Mouse (Mus musculus) stomach, embryonic 15.5 days (tissue): Measurements from ENCODE around the gene Wdr59. TPM values are rescaled to one million over a fixed set of nuclear protein-coding genes. Genes with fewer than 3 reads are reported as not detected.

ENCODE experiments used
- ATAC-seq: fragments of 200-750 bp; cut with Nextera tagmentation; 2 replicates; pipeline ENCODE4 v1.8.0; 2017; ENCODE audit warnings: low read depth, moderate number of reproducible peaks, moderate TSS enrichment; ENCODE audit not compliant: insufficient read depth, low FRiP score
- H3K27ac ChIP-seq: fragments of 300-500 bp; sonication (generic); 2 replicates; pipeline ENCODE4 v1.5.1; 2015; ENCODE audit warnings: mild to moderate bottlenecking, inconsistent platforms
- H3K27me3 ChIP-seq: fragments of 300-500 bp; sonication (generic); replicated peaks from 2 replicates; pipeline ENCODE4 v1.6.1; 2015; ENCODE audit warnings: inconsistent platforms
- H3K36me3 ChIP-seq: fragments of 300-500 bp; sonication (generic); 2 replicates; pipeline ENCODE4 v1.6.1; 2015; ENCODE audit warnings: inconsistent platforms
- H3K4me1 ChIP-seq: fragments of 300-500 bp; sonication (generic); 2 replicates; pipeline ENCODE4 v1.6.1; 2015; ENCODE audit warnings: inconsistent platforms
- H3K4me2 ChIP-seq: fragments of 300-500 bp; sonication (generic); 2 replicates; pipeline ENCODE4 v1.6.1; 2015; ENCODE audit warnings: mild to moderate bottlenecking, inconsistent platforms
- H3K4me3 ChIP-seq: fragments of 300-500 bp; sonication (generic); replicated peaks from 2 replicates; pipeline ENCODE4 v1.5.1; 2015; ENCODE audit warnings: inconsistent platforms
- H3K9ac ChIP-seq: fragments of 300-500 bp; sonication (generic); 2 replicates; pipeline ENCODE4 v1.6.1; 2015; ENCODE audit warnings: inconsistent platforms
- H3K9me3 ChIP-seq: fragments of 300-500 bp; sonication (generic); 2 replicates; pipeline ENCODE4 v1.6.1; 2016; ENCODE audit warnings: inconsistent platforms
- WGBS: fragments of 180-500 bp; shearing (Covaris S2); methylation state at CpG from one replicate; pipeline ENCODE4 v1.1.7; 2015; 5-methylcytosine and 5-hydroxymethylcytosine counted together
- polyA plus RNA-seq: library from polyadenylated mRNA; unstranded; fragments of >200 nt; fragmentation: Nextera tagmentation; extraction: Ambion mirVana; gene quantifications from 2 replicates; pipeline ENCODE4 v1.2.1, GENCODE M21; 2015

Gene Wdr59
- polyA plus RNA-seq: 5.5 and 5.8 TPM in 2 replicates

- WGBS: under 1% methylated on average over 34 of the region's 34 CpGs
- H3K4me1 ChIP-seq: no peaks in the 10 kb centered on the region; the same call in 1 of the 2 replicates
- H3K27me3 ChIP-seq: no peaks in the 10 kb centered on the region
- ATAC-seq: peak; percentile 100
- no peaks in the 10 kb centered on the region for H3K9me3 ChIP-seq
- H3K4me2 ChIP-seq: peak within 1 kb of the TSS; percentile 74
- H3K27ac ChIP-seq: no peak within 1 kb of the TSS
- H3K36me3 ChIP-seq: no peaks in the 10 kb centered on the region
- H3K4me3 ChIP-seq: peak within 1 kb of the TSS; percentile 78
- H3K9ac ChIP-seq: peak within 1 kb of the TSS; percentile 34; the same call in 1 of the 2 replicates
These were observed at the start of gene Wdr59 for GRCm38 (mm10) chr8:111521713-111522429. Gene Wdr59, minus strand, starts transcription at chr8:111522092.

GRCm38 (mm10) chr8:111571661-111572060, 49.8 kb upstream of the Wdr59 start:
- 84% methylated on average over 10 of the region's 10 CpGs for WGBS
- H3K27ac ChIP-seq: no peak overlapping the region
- H3K4me1 ChIP-seq: peaks cover 22% of the 10 kb centered on the region; the same call in 1 of the 2 replicates
- no peaks in the 10 kb centered on the region for H3K27me3 ChIP-seq
- ATAC-seq: no peak
- no peak overlapping the region for H3K4me2 ChIP-seq
- no peak overlapping the region for H3K4me3 ChIP-seq
- H3K36me3 ChIP-seq: no peaks in the 10 kb centered on the region
- H3K9me3 ChIP-seq: no peaks in the 10 kb centered on the region
- H3K9ac ChIP-seq: no peak overlapping the region

- ATAC-seq: no peak
- Histone ChIP-seq H3K4me3 (no peak overlapping the region), H3K36me3 (no peaks in the 10 kb centered on the region), H3K4me1 (peaks cover 30% of the 10 kb centered on the region; the same call in 1 of the 2 replicates), H3K9ac (no peak overlapping the region), H3K27me3 (no peaks in the 10 kb centered on the region), H3K27ac (no peak overlapping the region), H3K9me3 (no peaks in the 10 kb centered on the region), H3K4me2 (no peak overlapping the region)
- 64% methylated on average over 2 of the region's 2 CpGs for WGBS
These were observed 48.5 kb upstream of the Wdr59 start for GRCm38 (mm10) chr8:111570432-111570831.

- ATAC-seq: no peak
- H3K4me2 ChIP-seq: no peak overlapping the region
- H3K9me3 ChIP-seq: no peaks in the 10 kb centered on the region
- no peaks in the 10 kb centered on the region for H3K36me3 ChIP-seq
- no peak overlapping the region for H3K4me3 ChIP-seq
- 80% methylated on average over 4 of the region's 4 CpGs for WGBS
- no peaks in the 10 kb centered on the region for H3K27me3 ChIP-seq
- peaks cover 30% of the 10 kb centered on the region; the same call in 1 of the 2 replicates for H3K4me1 ChIP-seq
- no peak overlapping the region for H3K9ac ChIP-seq
- H3K27ac ChIP-seq: no peak overlapping the region
These were observed 48.0 kb upstream of the Wdr59 start for GRCm38 (mm10) chr8:111569926-111570325.

- H3K36me3 ChIP-seq: no peaks in the 10 kb centered on the region
- H3K9me3 ChIP-seq: no peaks in the 10 kb centered on the region
- no peak overlapping the region for H3K27ac ChIP-seq
- WGBS: 58% methylated on average over 3 of the region's 3 CpGs
- ATAC-seq: no peak
- H3K4me2 ChIP-seq: no peak overlapping the region
- no peak overlapping the region for H3K4me3 ChIP-seq
- H3K4me1 ChIP-seq: peaks cover 28% of the 10 kb centered on the region; the same call in 1 of the 2 replicates
- H3K27me3 ChIP-seq: no peaks in the 10 kb centered on the region
- no peak overlapping the region for H3K9ac ChIP-seq
These were observed 46.1 kb upstream of the Wdr59 start for GRCm38 (mm10) chr8:111568029-111568428.

- Histone ChIP-seq H3K27me3 (no peaks in the 10 kb centered on the region), H3K4me1 (peaks cover 24% of the 10 kb centered on the region; the same call in 1 of the 2 replicates), H3K9me3 (no peaks in the 10 kb centered on the region), H3K36me3 (no peaks in the 10 kb centered on the region), H3K27ac (no peak overlapping the region), H3K9ac (no peak overlapping the region), H3K4me2 (no peak overlapping the region), H3K4me3 (no peak overlapping the region)
- ATAC-seq: no peak
- WGBS: 48% methylated on average over 3 of the region's 3 CpGs
These were observed 45.7 kb upstream of the Wdr59 start for GRCm38 (mm10) chr8:111567571-111567970.

GRCm38 (mm10) chr8:111566326-111566725, 44.4 kb upstream of the Wdr59 start:
- Histone ChIP-seq H3K9me3 (no peaks in the 10 kb centered on the region), H3K4me3 (no peak overlapping the region), H3K36me3 (no peaks in the 10 kb centered on the region), H3K4me1 (peaks cover 15% of the 10 kb centered on the region; the same call in 1 of the 2 replicates), H3K27me3 (no peaks in the 10 kb centered on the region), H3K9ac (no peak overlapping the region), H3K27ac (peak overlapping the region; percentile 21; the same call in 1 of the 2 replicates), H3K4me2 (no peak overlapping the region)
- ATAC-seq: no peak
- WGBS: 49% methylated on average over 9 of the region's 9 CpGs

GRCm38 (mm10) chr8:111565784-111566191, 43.9 kb upstream of the Wdr59 start:
- no peak overlapping the region for H3K4me2 ChIP-seq
- no peak overlapping the region for H3K9ac ChIP-seq
- no peaks in the 10 kb centered on the region for H3K36me3 ChIP-seq
- no peaks in the 10 kb centered on the region for H3K9me3 ChIP-seq
- WGBS: 35% methylated on average over 5 of the region's 5 CpGs
- no peak overlapping the region for H3K4me3 ChIP-seq
- peaks cover 15% of the 10 kb centered on the region; the same call in 1 of the 2 replicates for H3K4me1 ChIP-seq
- no peaks in the 10 kb centered on the region for H3K27me3 ChIP-seq
- H3K27ac ChIP-seq: peak overlapping the region; percentile 21; the same call in 1 of the 2 replicates
- ATAC-seq: no peak

GRCm38 (mm10) chr8:111564093-111564492, 42.2 kb upstream of the Wdr59 start:
- H3K27ac ChIP-seq: no peak overlapping the region
- no peaks in the 10 kb centered on the region for H3K36me3 ChIP-seq
- no peaks in the 10 kb centered on the region for H3K9me3 ChIP-seq
- no peak overlapping the region for H3K9ac ChIP-seq
- 81% methylated on average over 2 of the region's 2 CpGs for WGBS
- no peak overlapping the region for H3K4me3 ChIP-seq
- no peak for ATAC-seq
- H3K27me3 ChIP-seq: no peaks in the 10 kb centered on the region
- H3K4me2 ChIP-seq: no peak overlapping the region
- peaks cover 15% of the 10 kb centered on the region; the same call in 1 of the 2 replicates for H3K4me1 ChIP-seq

GRCm38 (mm10) chr8:111563687-111564086, 41.8 kb upstream of the Wdr59 start:
- H3K4me3 ChIP-seq: no peak overlapping the region
- H3K27ac ChIP-seq: no peak overlapping the region
- no peaks in the 10 kb centered on the region for H3K9me3 ChIP-seq
- 86% methylated on average over 4 of the region's 4 CpGs for WGBS
- no peaks in the 10 kb centered on the region for H3K27me3 ChIP-seq
- H3K4me1 ChIP-seq: peaks cover 19% of the 10 kb centered on the region; the same call in 1 of the 2 replicates
- no peak overlapping the region for H3K9ac ChIP-seq
- no peak for ATAC-seq
- H3K36me3 ChIP-seq: no peaks in the 10 kb centered on the region
- H3K4me2 ChIP-seq: no peak overlapping the region

GRCm38 (mm10) chr8:111563075-111563474, 41.2 kb upstream of the Wdr59 start:
- H3K9me3 ChIP-seq: no peaks in the 10 kb centered on the region
- no peak overlapping the region for H3K27ac ChIP-seq
- H3K36me3 ChIP-seq: no peaks in the 10 kb centered on the region
- 89% methylated on average over 5 of the region's 5 CpGs for WGBS
- no peaks in the 10 kb centered on the region for H3K27me3 ChIP-seq
- H3K9ac ChIP-seq: no peak overlapping the region
- H3K4me1 ChIP-seq: peaks cover 21% of the 10 kb centered on the region; the same call in 1 of the 2 replicates
- no peak overlapping the region for H3K4me3 ChIP-seq
- ATAC-seq: no peak
- no peak overlapping the region for H3K4me2 ChIP-seq

GRCm38 (mm10) chr8:111562274-111562803, 40.4 kb upstream of the Wdr59 start:
- no peak overlapping the region for H3K4me2 ChIP-seq
- H3K9ac ChIP-seq: no peak overlapping the region
- peaks cover 18% of the 10 kb centered on the region; the same call in 1 of the 2 replicates for H3K4me1 ChIP-seq
- ATAC-seq: no peak
- 86% methylated on average over 5 of the region's 5 CpGs for WGBS
- H3K9me3 ChIP-seq: no peaks in the 10 kb centered on the region
- no peak overlapping the region for H3K4me3 ChIP-seq
- no peak overlapping the region for H3K27ac ChIP-seq
- H3K27me3 ChIP-seq: no peaks in the 10 kb centered on the region
- H3K36me3 ChIP-seq: no peaks in the 10 kb centered on the region
